Mouse (Mus musculus): Measurements from ENCODE around the gene Stx2. TPM values are rescaled to one million over a fixed set of nuclear protein-coding genes. Genes with fewer than 3 reads are reported as not detected.
A peak's percentile ranks its signal among the peaks of the same experiment; 100 is the strongest.
"Not testable (repeated sequence)": the region's sequence is repeated elsewhere in the genome, so short reads cannot be mapped to it uniquely, and the experiment has no call there.

The Stx2 gene
- total RNA-seq, 1 experiment from 2014 or later: 43.9 TPM

- no peak for DNase-seq
These were observed 1.2 kb upstream of the Stx2 start for GRCm38 (mm10) chr5:129009577-129009976.

DNA sequence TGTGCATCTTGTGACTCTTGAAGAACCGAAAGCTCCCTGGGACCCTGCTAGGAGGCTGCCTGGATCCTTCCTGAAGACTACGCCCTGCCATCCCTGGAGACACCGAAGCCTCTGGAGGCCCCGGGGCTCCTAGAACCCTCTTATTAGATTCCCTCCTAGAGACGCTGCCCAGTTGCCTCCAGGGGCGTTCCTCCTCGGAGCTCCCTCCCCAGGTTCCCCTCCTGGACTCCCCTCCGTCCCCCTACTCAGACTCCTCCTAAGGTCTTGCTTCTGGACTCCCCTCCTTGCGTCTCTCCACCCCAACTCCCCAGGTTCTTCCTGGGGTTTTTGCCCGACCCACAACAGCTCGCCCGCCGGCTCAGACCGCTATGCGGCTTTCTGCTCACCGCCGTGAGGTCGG lies 366 bp downstream of the Stx2 start:
- DNase-seq: no peak

DNA sequence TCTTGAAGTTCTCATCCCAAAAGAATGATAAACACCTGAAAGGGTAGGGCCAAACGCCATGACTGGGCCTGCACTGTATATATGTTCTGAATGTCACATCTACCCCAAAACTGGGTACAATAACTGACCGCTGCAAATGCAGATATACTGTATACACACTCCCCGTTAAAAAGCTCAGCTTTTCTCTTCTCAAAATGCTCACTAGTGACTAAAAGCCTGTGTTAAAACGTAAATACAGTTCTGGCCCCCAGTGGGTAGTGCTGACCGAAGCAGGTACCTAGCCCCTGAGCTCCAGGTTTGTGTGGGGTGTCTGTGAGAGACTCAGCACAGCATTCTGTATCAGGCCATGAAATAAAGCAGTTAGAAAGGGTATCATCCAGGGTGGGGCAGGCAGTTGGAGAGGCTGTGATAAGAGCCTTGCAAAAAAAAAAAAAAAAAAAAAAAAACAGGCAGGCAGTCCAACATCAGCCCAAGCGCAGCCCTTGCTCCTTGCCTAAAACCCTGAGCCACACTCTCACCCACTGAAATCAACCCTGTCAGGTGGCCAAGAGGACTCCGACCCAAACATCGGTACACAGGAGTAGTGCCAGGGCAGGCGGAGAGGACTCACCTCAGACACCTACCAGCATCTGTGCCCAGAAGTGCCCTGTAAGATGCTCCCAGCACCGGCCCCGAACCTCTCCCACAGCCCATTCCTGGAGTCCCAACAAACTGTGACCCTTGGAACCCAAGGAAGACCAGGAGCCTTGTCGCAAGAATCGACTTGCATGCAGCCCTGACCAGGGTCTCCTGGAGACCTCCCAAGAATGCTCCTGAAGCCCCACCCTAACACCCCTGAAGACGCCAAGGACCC lies 1.0 kb downstream of the Stx2 start:
- no peak for DNase-seq

DNA sequence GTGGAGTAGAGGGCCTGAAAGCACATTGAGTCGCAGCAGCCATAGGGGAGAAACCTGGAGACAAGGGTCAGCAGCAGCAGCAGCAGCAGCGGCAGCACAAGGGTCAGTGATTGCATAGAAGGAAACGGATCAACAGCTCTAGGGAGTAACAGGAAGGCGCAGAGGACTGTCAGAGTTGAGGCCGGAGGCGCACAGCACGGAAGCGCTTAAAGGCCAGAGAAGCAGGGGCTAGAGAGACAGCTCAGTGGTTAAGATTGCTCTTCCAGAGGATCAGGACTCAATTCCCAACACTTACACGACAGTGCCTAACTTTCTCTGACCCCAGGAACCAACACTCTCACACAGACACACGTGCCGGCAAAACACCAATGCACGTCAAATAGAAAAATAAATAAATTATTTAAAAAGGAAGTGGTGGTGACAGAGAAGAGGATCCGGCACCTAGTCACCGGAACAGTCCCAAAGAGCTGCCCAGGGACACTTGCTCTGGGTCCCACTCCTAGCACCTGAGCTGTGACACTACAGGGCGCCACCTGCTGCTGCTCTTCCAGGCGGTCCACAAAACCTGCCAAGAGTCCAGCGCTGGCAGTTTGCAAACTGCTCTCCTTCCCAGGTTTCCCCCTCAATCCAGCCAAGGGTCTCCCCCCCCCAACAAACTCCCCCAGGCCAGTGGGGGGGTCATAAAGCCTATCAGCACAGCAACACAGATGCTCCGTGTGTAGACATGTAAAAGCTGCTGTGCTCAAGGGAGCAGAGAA lies 2.2 kb downstream of the Stx2 start:
- no peak for DNase-seq

GRCm38 (mm10) chr5:129005416-129005815 lies 3.0 kb downstream of the Stx2 start:
- no peak for DNase-seq

DNA sequence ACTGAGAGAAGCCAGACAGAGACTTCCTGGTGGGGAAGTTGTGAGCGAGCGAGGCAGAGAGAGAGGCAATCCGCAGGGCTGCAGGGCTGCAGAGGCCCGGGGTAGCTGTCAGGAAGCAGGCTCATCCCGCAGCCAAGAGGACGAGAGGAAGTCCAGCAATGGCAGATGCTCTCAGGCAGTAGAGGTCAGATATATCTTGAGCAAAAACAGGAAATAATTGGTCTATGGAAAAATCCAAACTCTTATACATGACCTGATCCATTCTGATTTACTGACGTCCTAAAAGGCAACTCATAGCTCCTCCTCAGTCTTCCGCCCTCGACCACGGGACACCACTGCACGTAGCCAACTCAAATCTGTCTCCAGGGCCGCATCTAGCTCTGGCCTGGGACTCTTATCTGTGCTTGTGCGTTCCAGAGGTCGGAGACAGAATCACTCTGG lies 5.8 kb downstream of the Stx2 start:
- DNase-seq: no peak

DNA sequence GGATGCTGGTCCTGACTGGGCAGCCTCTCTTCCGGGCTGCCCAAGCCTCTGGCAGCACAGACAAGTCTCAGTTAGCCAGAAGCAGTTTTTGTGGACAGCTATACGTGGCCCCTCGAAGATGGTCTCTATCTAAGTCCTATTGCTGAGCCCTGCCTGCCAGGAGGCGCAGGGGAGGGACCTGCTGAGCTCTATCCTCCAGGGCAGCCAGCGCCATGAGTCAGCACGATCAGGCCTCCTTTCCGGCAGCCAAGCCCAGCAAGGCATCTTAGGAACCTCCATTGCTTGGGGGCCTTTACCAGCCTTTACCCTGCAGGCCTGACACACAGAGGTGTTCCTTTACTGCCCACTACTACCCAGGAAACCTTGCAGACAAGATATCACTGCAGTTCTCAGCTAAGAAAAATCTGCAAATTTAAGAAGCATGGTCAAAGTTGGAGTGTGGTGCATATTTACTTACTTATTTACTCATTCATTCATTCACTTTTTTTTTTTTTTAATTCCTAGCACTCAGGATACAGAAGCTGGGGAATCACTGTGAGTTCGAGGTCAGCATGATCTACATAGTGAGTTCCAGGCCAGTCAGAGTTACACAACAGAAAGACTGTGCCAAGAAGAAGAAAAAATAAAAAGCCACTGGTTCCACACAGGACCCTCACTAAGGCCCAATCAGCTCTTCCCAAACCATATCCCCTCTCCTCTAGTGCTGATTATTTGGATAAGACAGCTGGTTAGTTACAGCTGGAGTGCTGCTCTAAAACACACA lies 7.5 kb downstream of the Stx2 start:
- peak; percentile 63 for DNase-seq

DNA sequence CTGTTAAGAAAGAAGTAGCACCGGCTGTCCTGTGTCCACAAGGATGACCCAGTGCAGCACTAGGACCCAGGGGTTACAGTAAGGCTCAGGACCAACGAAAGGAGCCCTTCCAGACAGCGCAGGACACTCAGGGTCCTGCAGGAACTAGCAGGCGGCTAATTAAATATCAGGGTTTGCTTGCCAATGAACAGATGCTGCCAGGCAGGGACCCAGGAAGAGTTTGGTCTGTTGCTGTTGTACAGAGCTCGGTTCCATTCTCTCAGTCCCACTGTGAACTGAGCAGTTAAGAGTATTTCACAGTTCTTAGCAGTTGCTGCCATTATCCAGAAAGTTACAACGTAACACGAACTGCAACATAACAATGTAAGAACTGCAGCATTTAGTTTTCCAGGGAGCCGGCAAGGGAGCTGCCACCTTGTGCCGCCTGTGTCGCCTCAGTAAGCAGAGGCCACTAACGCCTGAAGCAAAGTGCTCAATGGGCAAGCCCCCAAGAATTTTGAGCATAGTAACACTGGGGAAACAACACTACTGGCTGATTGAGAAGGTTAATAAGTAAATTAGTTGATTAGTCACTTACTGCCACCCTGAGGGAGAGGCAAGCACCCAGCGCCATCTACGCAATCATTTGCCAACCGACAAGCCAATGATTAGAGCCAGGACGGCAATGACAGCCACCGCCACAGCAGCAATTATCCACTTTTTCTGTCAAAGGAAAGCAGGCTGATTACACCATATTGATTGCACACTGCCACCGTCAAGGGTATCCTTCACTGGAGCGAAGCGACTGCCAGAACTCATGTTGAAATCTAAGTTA lies 21.0 kb downstream of the Stx2 start:
- DNase-seq: no peak

GRCm38 (mm10) chr5:128985946-128986345 lies 22.4 kb downstream of the Stx2 start:
- no peak for DNase-seq

- no peak for DNase-seq
These were observed 23.8 kb downstream of the Stx2 start for GRCm38 (mm10) chr5:128984536-128984935.

GRCm38 (mm10) chr5:128981607-128982006 lies 26.8 kb downstream of the Stx2 start:
- peak; percentile 72 for DNase-seq

DNA sequence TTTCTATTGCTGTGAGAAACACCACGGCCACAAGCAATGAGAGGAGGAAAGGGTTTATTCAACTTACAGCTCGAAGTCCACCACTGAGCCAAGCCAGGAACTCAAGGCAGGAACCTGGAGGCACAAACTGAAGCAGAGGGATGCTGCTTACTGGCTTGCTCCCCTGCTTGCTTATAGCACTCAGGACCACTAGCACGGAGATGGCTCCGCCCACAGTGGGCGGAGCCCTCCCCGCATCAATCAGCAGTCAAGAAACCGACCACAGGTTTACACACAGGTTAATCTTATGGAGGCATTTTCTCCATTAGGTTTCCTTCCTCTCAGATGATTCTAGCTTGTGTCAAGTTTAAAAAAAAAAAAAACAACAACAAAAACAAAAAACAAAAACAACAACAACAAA lies 27.5 kb downstream of the Stx2 start:
- no peak for DNase-seq

DNA sequence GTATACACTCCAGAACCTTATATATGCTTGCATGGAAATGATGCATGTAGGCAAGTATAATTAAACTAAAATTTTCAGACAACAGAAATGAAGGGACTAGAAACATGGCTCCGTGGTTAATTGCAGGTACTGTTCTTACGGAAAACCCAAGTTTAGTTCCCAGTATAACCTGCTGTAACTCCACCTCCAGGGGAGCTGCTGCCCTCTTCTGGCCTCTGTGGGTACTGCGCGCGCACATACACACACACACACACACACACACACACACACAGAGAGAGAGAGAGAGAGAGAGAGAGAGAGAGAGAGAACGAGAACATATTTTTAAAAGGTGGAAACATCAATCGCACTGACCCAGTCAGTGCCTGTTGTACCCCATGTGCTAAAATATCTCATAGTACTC lies 29.4 kb downstream of the Stx2 start:
- DNase-seq: no peak

DNA sequence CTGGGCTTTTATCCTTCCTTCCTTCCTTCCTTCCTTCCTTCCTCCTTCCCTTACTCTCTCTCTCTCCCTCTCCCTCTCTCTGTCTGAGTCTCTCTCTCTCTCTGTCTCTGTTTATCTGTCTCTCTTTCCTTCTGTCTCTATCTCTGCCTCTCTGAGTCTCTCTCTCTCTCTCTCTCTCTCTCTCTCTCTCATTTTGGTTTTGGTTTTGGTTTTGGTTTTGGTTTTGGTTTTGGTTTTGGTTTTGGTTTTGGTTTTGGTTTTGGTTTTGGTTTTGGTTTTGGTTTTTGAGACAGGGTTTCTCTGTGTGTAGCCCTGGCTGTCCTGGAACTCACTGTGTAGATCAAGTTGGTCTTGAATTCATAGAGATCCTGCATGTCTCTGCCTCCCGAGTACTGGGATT lies 30.9 kb downstream of the Stx2 start:
- DNase-seq: not testable (repeated sequence)

GRCm38 (mm10) chr5:128976266-128976665 lies 32.1 kb downstream of the Stx2 start:
- DNase-seq: peak; percentile 51

GRCm38 (mm10) chr5:128971298-128971697 lies 37.1 kb downstream of the Stx2 start:
- peak; percentile 69 for DNase-seq

DNA sequence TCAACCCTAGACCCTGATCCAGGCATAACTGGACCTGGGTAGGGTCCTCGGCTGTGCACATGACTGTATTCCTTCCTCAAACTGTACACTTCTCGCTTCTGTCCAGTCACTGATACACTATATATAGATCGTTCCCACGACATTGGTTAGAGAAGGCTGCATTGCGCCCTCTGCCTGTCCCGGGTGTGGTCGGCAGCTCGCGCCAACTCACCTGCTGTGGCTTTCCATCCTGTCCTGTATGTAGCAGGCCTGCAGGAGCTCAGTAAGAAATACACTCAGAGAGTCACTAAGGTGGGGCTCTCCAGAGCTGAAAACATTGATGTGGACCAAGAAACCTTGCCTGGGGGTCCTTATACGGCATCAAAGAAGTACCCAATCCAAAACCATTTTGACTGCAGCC lies 37.5 kb downstream of the Stx2 start:
- no peak for DNase-seq

DNA sequence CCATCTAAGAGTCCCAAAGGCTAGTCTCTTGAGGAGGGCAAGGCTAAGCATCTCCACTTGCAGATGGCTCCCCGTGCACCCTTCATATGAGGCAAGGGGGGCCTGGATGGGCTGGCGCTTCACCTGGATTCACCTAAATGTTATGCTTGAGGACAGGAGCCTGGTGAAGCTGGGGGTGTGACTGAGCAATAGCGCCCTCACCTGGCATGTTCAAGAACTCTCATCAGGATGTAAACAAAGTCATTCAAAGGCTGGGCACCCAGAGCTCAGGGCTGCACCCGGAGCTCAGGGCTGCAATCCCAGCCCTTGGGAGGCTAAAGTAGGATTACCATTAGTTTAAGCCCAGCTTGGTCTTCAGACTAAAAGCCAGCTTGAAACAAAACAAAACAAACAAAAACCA lies 44.0 kb downstream of the Stx2 start:
- DNase-seq: no peak

GRCm38 (mm10) chr5:128958916-128959315 lies 49.5 kb downstream of the Stx2 start:
- no peak for DNase-seq

DNA sequence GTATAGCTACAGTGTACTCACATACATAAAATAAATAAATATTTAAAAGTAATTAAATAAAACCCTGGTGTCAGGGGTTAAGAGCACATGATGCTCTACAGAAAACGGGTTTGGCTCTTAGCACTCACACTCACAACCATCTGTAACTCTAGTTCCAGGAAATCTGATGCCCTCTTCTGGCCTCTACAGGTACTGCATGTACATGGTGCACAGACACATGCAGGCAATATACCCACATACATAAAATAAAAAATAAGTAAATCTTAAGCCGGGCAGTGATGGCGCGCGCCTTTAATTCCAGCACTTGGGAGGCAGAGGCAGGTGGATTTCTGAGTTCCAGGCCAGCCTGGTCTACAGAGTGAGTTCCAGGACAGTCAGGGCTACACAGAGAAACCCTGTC lies 54.0 kb downstream of the Stx2 start:
- DNase-seq: not testable (repeated sequence)

GRCm38 (mm10) chr5:128953278-128954070 lies 54.9 kb downstream of the Stx2 start, which contains the start of gene Rimbp2:
TSS of gene Rimbp2 (minus strand) at chr5:128953486.
- DNase-seq: no peak
